Mouse (Mus musculus) adrenal gland, adult 10 weeks (tissue): ENCODE measurements around the gene Gm21897. TPM values are rescaled to one million over a fixed set of nuclear protein-coding genes. Genes with fewer than 3 reads are reported as not detected.

Experiments used
- polyA plus RNA-seq: library from polyadenylated mRNA; stranded (reverse); fragments of 350-450 nt; fragmentation: Illumina TruSeq; extraction: RNeasy Lipid Tissue Mini Kit (QIAGEN cat#74804); gene quantifications from one replicate; pipeline ENCODE4 v1.2.3, GENCODE M21; 2014; ENCODE audit warnings: low read depth, low replicate concordance

The Gm21897 gene
- not detected for polyA plus RNA-seq

DNA sequence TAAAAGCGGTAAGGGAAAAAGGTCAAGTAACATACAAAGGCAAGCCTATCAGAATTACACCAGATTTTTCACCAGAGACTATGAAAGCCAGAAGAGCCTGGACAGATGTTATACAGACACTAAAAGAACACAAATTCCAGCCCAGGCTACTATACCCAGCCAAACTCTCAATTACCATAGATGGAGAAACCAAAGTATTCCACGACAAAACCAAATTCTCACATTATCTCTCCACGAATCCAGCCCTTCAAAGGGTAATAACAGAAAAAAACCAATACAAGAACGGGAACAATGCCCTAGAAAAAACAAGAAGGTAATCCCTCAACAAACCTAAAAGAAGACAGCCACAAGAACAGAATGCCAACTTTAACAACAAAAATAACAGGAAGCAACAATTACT, at the start of gene Gm21897:
Gm21897 (plus strand) TSS at position 301 of the 400 bp plus-strand sequence.

